Mouse (Mus musculus) granulocyte monocyte progenitor cell, adult 5-6 weeks (primary cell): Measurements from ENCODE around the gene Neurod1. TPM values are rescaled to one million over a fixed set of nuclear protein-coding genes. Genes with fewer than 3 reads are reported as not detected.
A peak's percentile ranks its signal among the peaks of the same experiment; 100 is the strongest.

Source experiments
- ATAC-seq: replicated peaks from 2 replicates; pipeline ENCODE4 v1.8.0; 2016; ENCODE audit warnings: mild to moderate bottlenecking, moderate TSS enrichment, inconsistent platforms; ENCODE audit not compliant: poor library complexity, severe bottlenecking
- total RNA-seq, 2 experiments: library from RNA; stranded (forward) in 1 of 2; stranded (reverse) in 1 of 2; fragments of 200-712, 200-1000 nt in 1 of 2; fragments of >200 nt in 1 of 2; fragmentation: Nextera tagmentation in 1 of 2; gene quantifications; 2 replicates each; pipeline ENCODE4 v1.2.3; 2014 to 2017

Gene Neurod1
- total RNA-seq, 2 experiments from 2014 or later = not detected

DNA sequence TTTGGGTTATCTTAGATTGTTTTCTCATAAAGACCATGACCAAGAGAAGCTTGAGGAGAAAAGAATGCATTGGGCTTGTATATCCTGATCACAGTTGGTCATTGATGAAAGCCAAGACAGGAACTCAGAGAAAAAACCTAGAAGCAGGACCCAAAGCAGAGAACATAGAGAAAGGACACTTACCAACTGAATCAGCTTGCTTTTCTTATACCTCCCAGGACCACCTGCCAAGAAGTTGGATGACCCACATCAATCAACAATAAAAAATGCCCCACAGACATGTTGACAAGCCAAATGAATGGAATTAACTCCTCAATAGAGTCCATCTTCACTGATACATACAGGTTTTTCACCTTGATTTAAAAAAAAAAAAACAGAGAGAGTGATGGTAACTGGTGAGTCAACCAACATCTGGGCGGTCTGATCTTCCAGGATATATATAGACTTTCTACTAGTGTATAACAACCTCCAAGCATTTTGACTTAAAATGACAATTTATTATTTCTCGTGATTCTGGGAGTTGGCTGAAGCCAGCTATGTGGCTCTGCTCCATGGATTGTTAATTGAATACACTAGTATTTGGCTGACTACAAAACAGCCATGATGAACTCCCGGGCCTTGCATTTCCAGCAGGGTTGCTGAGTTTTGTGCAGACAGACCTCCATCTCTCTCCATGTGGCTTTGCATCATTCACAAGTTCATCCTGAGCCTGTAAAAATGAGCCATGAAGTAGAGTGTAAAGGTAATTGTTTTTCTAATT lies 12.5 kb downstream of the Neurod1 start:
- ATAC-seq = no peak

DNA sequence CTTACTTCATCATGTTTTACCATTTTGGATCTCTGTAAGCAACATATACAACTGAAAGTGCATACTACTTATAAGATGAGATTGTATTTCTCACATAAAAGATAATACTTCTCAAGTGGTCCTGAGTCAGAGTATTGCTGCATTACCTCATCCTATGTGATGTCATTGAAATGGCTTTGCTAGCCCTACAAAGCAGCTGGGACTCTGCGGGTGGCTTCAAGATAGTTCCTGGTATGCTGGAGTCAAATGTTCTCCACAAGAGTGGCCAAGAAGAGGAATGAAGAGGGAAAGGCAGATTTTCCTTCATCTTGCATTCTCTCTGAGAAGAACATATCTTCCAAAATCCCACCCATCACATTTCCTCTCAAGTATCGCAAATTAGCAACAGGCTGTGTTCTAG lies 13.2 kb downstream of the Neurod1 start:
- no peak for ATAC-seq

DNA sequence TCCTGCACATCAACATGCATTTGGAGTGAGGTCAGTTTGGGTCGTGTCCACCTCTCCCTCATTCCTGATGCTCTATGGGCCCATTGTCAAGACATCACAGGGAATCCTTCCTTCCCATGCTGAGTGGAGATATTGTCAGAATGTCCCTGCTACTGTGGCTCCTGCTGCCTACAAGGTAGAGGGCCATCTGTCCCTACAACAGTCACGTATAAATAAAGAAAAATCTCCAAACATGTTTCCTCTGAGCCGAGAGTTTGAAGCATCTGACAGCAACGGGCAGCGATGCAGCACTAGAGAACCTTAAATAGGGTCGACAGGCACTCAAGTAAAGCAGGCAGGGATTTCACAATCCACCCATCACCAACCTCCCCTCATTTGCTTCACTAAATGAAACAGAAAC lies 13.6 kb downstream of the Neurod1 start:
- no peak for ATAC-seq

DNA sequence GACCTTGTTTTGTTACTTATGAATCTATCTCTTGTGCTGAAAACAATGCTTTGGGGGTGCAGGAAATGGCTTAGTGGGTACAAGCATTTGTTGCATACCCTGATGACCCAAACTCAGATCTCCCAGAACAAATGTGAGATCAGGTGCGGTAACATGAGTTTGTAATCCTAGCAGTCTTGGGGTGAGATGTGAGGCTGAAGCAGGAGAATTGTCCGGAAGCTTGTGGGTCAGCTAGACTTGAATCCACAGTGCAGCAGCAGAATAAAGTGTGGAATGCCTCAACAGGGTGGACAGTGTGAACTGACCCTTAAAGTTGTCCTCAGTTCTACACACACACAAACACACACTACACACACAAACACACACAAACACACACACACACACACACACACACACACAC lies 14.3 kb downstream of the Neurod1 start:
- no peak for ATAC-seq

DNA sequence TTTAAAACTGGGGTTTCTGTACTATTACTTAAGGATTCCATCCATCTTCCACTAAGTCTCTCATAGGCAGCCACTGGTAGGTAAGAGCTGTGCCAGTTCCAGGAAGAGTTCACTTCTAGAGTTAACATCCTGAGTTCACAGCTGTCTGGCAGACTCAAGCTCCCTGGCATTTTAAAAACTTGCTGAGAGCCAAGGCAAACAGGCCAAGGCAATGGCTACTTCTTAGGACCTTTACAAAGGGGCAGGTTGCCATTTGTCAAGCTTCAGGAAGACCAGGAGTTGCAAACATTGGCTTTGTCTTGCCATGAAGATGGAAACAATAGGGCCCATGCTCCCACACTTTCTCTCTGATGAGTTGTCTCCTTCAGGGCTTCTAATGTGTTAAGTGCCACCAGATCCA lies 26.5 kb downstream of the Neurod1 start:
- ATAC-seq = no peak

DNA sequence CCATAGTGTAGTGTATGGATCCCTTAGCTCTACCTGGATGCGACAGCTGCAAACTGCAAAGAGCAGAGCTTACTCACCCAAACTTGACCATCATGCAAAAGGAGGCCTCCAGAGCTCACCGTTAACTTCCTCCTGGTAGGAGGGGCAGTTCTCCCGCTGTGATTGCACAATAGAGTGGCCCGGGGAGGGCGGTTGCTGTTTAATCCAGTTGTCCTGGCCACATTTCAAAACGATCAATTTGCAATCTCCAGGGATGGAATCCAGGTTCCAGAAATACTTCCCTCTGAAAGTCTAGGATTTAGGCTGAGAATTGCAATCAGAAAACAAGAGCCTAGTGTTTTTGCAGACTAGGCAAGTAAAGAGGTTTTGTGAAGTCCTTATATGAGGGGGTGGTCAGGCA lies 26.9 kb downstream of the Neurod1 start:
- peak; percentile 75 for ATAC-seq

DNA sequence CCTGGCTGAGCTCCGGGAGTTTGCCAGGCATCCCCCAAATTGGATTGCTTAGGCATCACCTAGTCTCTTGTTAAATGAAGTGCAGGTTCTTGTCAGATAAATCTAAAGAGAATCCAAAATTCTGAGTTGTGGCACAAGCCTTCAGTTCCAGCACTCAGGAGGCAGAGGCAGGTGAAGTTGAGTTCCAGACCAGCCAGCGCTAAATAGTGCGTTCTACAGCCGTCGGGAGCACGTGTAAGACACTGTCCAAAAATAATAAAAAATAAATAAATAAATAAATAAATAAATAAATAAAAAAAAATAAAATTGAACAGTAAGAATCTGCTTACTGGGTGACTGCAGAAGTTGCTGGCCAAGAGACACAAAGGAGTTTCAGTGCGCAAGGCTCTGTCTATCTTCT lies 27.4 kb downstream of the Neurod1 start:
- no peak for ATAC-seq

DNA sequence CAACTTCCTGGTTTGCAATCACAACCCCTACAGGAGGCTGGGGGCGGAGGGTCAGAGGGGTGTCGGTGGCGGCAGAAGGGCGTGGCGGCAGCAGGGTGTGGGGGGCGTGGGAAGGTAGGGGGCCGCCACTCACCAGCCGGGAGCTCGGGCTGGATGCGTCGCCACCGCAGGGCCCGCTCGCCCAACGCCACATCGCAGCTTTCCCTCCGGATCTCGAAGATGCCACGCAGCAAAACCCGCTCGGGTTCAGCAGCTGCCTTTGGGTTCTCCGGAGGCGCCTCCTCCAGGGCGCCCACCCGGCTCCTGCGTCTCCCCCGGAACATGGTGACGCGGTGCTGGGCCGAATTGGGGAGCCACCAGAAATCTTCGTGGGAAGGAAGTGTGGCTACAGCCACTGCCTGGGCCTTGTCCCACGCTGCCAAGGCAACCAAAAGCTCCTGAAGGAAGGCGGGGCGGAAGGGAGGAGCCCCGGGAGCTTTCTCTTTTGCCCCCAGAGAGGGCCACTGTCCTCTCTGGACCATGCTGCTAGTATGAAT lies 27.9 kb downstream of the Neurod1 start:
- peak; percentile 94 for ATAC-seq

DNA sequence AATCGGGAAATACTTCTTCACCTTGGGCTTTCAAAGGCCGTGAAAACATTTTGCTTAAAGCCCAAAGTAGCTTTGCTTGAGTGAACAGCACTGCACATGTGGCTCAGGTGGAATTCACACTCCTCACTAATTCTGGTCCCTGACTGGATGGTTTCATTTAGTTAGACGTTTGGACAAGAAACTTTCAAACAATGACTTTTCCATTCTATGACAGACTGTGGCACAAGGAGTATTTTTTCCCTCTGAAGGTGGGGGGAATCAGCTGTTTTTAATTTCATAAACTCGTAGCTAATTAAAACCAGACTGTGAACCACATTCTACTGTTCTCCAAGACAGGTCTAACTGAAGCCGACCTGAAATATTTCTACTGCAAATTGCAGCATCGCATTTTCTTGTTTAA lies 28.5 kb downstream of the Neurod1 start:
- ATAC-seq = no peak

DNA sequence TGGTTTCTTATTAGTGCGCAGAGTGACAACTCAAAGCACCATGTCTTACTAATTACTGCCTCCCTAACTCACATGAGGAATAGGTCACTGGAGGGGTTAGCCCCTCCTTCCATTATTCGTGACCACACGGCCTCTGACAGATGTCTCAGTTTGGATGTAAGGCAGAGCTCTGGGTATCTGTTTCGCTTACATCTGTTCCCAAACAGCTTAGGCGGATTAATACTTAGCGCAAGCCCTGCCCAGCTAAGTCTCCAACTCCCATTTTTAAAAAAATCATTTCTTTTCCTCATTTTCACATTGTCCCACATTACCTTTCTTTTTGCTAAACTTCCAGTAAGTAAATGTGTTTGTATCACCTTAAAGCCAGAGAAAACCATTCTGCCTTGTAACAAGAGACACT lies 34.9 kb downstream of the Neurod1 start:
- no peak for ATAC-seq

DNA sequence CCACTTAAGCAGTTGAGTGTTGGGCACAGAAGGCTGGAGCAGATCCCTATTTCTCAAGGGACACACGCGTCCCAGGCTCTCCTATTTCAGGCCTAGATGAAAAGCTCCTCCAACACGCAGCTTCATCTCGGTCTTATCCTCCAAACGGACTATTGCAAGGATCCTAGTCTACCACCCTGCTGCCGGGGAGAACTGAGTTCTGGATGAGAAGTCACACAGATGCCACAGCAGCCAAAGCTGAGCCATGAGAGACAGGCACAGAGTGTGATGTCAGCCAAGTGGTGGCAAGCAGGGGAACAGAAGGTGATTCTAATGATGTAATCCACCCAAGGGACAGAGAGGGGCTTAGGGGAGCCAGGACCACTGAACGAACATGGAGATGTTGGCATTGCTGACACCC lies 42.0 kb downstream of the Neurod1 start:
- no peak for ATAC-seq

DNA sequence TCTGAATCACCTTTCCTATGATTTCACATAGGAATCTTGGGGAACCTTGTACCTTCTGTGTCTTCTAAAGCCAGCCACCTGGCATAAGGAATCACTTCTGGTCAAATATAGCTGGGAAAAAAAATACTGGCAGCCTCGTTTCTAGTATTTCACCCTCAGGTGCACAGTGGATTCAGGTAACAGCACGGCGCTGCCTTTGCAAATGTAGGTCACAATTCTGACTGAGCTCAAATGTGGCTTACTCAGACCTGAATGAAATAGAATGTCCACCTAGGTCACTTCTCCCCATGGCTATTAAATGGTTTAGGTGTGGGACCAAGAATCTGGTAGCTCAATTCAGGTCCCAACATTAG lies 45.7 kb downstream of the Neurod1 start:
- ATAC-seq = no peak

DNA sequence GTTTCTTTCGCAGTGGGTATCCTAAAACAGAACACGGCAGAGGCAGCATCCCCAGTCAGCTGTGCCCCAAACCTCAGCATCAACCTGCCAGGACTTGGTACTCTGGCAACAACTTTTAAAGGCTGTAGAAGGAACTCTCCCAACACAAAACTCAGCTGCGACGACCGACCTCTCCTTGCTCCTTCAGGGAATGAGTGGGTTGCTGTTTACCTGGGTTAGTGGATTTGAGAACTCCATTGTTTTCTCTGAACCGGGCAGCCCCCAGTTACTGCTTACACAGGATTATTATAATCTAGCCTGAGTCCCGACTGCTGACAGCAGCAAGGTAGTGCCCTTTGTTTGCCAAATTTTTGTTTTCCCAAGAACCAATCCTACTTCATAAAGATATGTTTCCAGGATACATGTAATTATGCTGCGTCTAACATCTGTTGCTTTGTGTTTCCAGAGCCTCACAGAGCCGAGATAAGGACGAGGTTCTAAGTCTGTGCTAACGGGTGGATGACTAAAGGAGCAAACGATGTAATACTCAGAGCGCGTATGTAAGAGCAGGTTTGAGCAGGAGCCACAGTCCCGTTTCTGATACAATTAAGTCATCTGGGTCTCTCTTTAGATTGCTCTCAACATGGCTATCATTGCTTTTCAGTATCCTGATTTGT lies 46.2 kb downstream of the Neurod1 start:
- no peak for ATAC-seq

DNA sequence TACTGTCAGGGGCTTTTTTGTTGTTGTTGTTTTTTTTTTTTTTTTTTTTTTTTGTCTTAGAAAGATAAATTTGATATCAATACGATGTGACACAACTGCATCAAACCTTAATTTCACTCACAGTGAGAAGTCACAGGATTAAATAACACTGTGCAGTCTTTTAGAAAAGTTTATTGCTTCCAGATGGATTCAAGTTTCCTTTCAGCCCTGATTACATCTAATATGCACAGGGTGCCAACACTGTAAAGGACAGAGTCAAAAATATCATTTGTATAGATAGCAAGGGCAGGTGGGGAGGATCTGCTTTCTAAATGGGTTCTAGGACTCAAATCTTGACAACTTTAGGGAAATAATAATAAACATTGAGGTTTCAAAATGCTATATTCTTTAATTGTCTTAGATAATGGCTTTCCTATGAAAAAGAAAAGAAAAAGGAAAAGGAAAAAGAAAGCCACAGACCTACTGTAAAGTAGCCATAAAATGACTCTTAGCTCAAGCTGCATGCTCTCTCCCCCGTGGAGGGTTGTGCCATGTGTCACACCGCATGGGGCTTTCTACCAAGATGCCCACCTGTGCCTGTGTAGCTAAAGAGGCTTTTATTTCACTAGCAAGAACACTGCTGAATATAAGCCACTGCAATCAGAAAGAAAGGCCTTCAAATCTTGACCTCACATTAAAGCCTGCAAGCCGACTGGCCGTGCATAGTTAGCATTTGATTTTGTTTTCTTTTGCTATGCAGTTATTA lies 50.7 kb downstream of the Neurod1 start:
- ATAC-seq = no peak

Other genes with a start within 250 kb of the Neurod1 start
- 72.8 and 84.9 TPM in 2 replicates for gene Itga4, start 201.3 kb downstream of the Neurod1 start, total RNA-seq (2014; fragmentation: Nextera tagmentation)
- gene Itga4, start 201.3 kb downstream of the Neurod1 start, total RNA-seq (2017) = 80.1 and 85.1 TPM in 2 replicates
- 6.8 and 11.2 TPM in 2 replicates for gene Cerkl, start within 50 bp of the Neurod1 start, total RNA-seq (2014; fragmentation: Nextera tagmentation)
- gene Cerkl, start within 50 bp of the Neurod1 start, total RNA-seq (2017) = 7.1 and 10.4 TPM in 2 replicates
- gene Itprid2, start 178.6 kb upstream of the Neurod1 start, total RNA-seq (2014; fragmentation: Nextera tagmentation) = 14.7 and 20.0 TPM in 2 replicates
- gene Itprid2, start 178.6 kb upstream of the Neurod1 start, total RNA-seq (2017) = 14.7 and 21.9 TPM in 2 replicates